Mouse (Mus musculus): ENCODE data around the gene Tpbpb.
"Not testable (repeated sequence)": the region's sequence is repeated elsewhere in the genome, so short reads cannot be mapped to it uniquely, and the experiment has no call there.

Gene Tpbpb

DNA sequence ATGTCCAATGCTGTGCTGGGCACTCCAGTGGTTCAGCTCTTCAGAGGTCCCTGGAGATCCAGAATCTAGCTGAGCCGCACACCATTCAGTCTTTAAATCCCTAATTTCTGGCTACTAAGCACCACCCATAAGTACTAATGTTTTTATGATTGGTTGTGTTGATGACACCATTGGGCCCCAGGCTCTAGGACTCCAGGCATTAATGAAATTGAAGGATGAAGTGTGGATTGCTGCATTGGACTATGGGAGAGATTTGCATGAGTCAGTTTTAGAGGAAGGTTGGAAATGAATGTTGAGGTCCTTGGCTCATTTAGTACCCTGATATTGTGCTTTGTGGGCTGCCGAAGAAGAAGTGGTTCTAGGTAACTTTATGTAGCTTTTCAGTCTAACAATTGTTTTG, at the start of gene Tpbpb:
Gene Tpbpb, minus strand, starts transcription at position 101 of the 400 bp plus-strand sequence.
- DNase-seq (ENCODE audit: low spot score in 2 of 2), result not testable (repeated sequence)

DNA sequence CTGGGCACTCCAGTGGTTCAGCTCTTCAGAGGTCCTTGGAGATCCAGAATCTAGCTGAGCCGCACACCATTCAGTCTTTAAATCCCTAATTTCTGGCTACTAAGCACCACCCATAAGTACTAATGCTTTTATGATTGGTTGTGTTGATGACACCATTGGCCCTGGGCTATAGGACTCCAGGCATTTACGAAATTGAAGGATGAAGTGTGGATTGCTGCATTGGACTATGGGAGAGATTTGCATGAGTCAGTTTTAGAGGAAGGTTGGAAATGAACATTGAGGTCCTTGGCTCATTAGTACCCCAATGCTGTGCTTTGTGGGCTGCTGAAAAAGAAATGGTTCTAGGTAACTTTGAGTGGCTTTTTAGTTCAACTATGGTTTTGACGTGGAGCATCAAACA, 37.2 kb upstream of the Tpbpb start, which contains the start of gene Tpbpa:
Gene Tpbpa, minus strand, starts transcription at position 101 of the 400 bp plus-strand sequence.
- not testable (repeated sequence) for DNase-seq (ENCODE audit: low spot score in 2 of 2)

DNA sequence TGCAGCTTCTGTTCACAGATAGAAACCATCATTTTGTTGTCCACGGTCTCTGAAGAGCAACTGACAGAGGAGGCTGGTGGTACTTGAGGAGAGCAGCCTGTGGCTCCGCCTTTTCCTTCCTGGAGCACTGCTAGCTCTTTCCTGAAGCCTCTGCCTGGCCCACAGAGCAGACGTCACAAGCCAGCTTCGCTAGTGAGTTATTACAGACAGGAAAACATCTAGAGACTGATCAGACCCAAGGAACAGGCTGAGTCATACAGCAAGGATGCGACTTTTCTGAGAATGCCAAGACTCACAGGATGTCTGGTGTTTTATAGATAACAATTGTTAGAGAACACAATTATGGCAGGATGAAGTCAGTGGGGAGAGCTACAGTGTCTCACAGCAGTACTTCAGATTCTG, 31.8 kb upstream of the Tpbpb start, which contains the start of the genes Gm49391 and Ctla2a:
Gene Gm49391, minus strand, starts transcription at position 72 of the 402 bp plus-strand sequence.
Gene Ctla2a, minus strand, starts transcription at position 126 of the 402 bp plus-strand sequence.
- no peak for DNase-seq (ENCODE audit: low spot score in 2 of 2)

DNA sequence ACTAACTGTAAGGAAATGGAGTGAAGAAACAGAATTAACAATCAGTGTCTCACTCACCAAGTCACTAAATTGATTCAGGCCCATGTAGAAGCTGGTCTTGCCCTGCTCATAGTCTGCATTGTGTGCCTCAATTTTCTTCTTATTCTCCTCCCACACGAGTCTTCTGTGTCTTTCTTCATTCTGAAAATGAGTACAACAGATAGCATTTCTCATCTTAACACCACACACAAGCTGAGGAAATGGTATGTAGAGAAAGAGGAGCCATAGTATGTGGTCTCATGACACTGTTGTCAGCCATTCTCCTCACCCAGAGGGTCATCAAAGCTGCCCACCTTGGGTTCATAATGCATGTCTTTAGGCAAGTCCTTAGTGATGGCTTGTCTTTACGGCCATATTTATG, 30.8 kb upstream of the Tpbpb start, which contains the start of gene Gm49393:
Gene Gm49393, minus strand, starts transcription at position 101 of the 400 bp plus-strand sequence.
- not testable (repeated sequence) for DNase-seq (ENCODE audit: low spot score in 2 of 2)

DNA sequence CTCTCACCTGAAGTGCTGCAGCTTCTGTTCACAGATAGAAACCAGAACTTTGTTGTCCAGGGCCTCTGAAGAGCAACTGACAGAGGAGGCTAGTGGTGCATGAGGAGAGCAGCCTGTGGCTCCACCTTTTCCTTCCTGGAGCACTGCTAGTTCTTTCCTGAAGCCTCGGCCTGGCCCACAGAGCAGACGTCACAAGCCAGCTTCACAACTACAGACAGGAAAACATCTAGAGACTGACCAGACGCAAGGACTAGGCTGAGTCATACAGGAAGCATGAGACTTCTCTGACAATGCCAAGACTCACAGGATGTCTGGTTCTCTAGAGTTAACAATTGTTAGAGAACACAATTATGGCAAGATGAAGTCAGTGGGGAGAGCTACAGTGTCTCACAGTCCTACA, 7.4 kb downstream of the Tpbpb start, which contains the start of gene Ctla2b:
Gene Ctla2b, minus strand, starts transcription at position 120 of the 400 bp plus-strand sequence.
- no peak for DNase-seq (ENCODE audit: low spot score in 2 of 2)

DNA sequence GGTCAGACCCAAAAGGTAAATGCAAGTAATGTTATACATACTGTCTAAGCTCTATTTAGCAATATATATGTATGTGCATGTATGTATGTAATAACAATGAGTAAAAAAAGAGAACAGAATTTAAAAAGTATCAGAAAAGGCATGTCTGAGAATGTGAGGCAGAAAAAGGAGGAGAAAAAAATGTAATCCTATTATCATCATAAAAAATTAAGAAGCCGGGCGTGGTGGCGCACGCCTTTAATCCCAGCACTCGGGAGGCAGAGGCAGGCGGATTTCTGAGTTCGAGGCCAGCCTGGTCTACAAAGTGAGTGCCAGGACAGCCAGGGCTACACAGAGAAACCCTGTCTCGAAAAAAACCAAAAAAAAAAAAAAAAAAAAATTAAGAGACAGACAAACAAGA, 7.9 kb downstream of the Tpbpb start, which contains the start of gene Gm49392:
Gene Gm49392, minus strand, starts transcription at position 101 of the 400 bp plus-strand sequence.
- DNase-seq (ENCODE audit: low spot score in 2 of 2), result not testable (repeated sequence)

DNA sequence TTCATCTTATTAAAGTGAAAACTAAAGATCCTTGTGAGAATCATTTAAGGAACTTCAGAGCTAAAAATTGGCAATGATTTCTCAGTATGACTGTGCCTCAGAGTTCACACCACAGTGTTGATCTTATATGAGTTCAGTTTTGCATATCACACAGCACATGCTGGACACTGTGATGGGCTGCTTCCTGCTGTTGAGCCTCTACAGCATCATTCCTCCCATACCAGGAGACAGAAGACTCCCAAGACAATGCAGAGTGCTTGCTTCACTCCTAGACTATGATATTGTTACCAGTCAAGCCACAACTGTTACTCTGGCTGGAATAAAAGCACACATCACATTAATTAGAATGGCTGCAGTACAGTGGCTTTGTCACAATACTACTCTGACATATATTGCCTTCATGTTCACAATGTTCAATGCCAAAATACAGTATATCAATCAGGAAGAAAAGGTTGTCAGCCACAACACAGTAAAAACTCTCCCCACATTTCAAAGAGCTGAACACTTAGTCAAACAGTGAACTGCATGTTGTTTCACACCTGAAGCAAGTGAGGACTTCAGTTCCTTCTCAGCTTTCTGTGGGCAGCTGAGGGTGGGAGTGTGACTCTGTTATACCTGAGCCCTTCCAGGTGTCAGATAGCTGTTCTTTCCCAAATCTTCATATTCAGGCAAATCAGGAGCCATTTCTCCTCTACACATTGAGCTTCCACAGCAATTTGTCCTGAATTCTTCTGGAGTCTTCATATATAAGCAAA, 9.1 kb downstream of the Tpbpb start:
- no peak for DNase-seq (ENCODE audit: low spot score in 2 of 2)

DNA sequence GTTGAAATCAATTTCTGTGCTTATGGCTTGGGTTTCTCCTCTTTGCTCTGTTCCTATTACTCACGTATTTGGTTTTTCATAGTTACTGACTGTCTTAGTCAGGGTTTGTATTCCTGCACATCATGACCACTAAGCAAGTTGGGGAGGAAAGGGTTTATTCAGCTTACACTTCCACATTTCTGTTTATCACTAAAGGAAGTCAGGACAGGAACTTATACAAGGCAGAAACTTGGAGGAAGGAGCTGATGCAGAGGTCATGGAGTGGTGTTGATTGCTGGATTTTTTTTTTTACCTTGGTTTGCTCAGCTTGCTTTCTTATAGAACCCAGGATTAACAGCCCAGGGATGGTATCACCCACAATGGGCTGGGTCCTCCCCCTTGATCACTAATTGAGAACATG, 12.4 kb downstream of the Tpbpb start:
- no peak for DNase-seq (ENCODE audit: low spot score in 2 of 2)

DNA sequence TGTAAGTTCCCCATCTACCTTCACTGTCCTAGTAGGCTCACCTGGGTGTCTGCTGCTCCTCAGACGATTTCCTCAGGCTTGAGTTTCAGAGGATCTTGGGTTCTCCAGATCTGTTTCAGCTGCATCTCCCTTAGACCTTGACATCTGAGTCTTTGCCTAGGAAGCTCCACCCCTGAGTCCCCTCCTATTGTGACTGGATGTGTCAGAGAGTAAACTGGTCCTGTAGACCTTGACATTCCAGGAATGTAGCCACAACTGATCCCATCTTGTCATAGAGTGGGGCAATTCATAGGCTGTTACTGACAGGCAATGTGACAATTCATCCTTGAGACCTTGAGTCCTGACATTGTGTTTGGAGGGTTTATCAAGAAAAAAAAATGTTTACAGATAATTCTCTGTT, 40.4 kb downstream of the Tpbpb start, which contains the start of gene 4930486L24Rik:
Gene 4930486L24Rik, minus strand, starts transcription at position 195 of the 400 bp plus-strand sequence.
- peak in 1 of 2 experiments; percentile 1 for DNase-seq (ENCODE audit: low spot score in 2 of 2)

Data from thymus, postnatal 10 days (tissue).